Mouse (Mus musculus) ES-E14 (cell line): ENCODE measurements at regions not wholly inside any gene's neighbourhood (a gene's known extent, or its start where the extent isn't known, plus 50 kb on each side); places are given as distances from the start of the nearest gene placed in this dataset.

Experiments
- HCFC1 ChIP-seq: IDR thresholded peaks from 2 replicates; pipeline ENCODE4 v1.6.1; 2012; ENCODE audit warnings: low read length, inconsistent platforms, borderline replicate concordance; ENCODE audit not compliant: insufficient read depth
- ZC3H11A ChIP-seq: IDR thresholded peaks from 2 replicates; pipeline ENCODE4 v1.6.1; 2012; ENCODE audit warnings: low read depth, mild to moderate bottlenecking, inconsistent platforms, low read length, borderline replicate concordance

GRCm38 (mm10) chr13:34481461-34481860 lies 136.5 kb upstream of the Slc22a23 start:
- no peak for TF ChIP-seq HCFC1
- no peak for TF ChIP-seq ZC3H11A
